Mouse (Mus musculus): Measurements from ENCODE around the gene Prm2. TPM values are rescaled to one million over a fixed set of nuclear protein-coding genes. Genes with fewer than 3 reads are reported as not detected.
"Not testable (repeated sequence)": the region's sequence is repeated elsewhere in the genome, so short reads cannot be mapped to it uniquely, and the experiment has no call there.

Gene Prm2
- polyA plus RNA-seq, 1 experiment from 2014 or later = not detected

GRCm38 (mm10) chr16:10802420-10802819 is 6.5 kb upstream of the Prm2 start:
- not testable (repeated sequence) for H3K4me1 ChIP-seq (ENCODE audit: control insufficient read depth, insufficient read depth, low read length); H3K4me3 ChIP-seq (ENCODE audit: low read depth, low read length); H3K4me2 ChIP-seq (replicated peaks; ENCODE audit: low read depth, low read length); H3K27ac ChIP-seq (ENCODE audit: low read length); H3K9me3 ChIP-seq (ENCODE audit: control insufficient read depth, low read depth, low read length); H3K9ac ChIP-seq (replicated peaks; ENCODE audit: low read depth, low read length); H3K36me3 ChIP-seq (ENCODE audit: control insufficient read depth, insufficient read depth, low read length); H3K27me3 ChIP-seq (ENCODE audit: control insufficient read depth, insufficient read depth, low read length)
- 72% methylated on average over 3 of the region's 3 CpGs for WGBS
- ATAC-seq (ENCODE audit: insufficient number of reproducible peaks, insufficient read depth, low FRiP score, low read depth) = peak; percentile 77

GRCm38 (mm10) chr16:10790702-10791101 is 5.2 kb downstream of the Prm2 start, which contains the start of gene Prm3:
Gene Prm3, minus strand, starts transcription at chr16:10790914.
- peaks cover 12% of the 10 kb centered on the region; the same call in 1 of the 2 replicates for H3K4me1 ChIP-seq (ENCODE audit: control insufficient read depth, insufficient read depth, low read length)
- no peak within 1 kb of the TSS for H3K4me3 ChIP-seq (ENCODE audit: low read depth, low read length)
- ATAC-seq (ENCODE audit: insufficient number of reproducible peaks, insufficient read depth, low FRiP score, low read depth) = no peak
- H3K4me2 ChIP-seq (replicated peaks; ENCODE audit: low read depth, low read length) = no peak within 1 kb of the TSS
- WGBS = 73% methylated on average over 9 of the region's 9 CpGs
- no peak within 1 kb of the TSS for H3K27ac ChIP-seq (ENCODE audit: low read length)
- H3K9me3 ChIP-seq (ENCODE audit: control insufficient read depth, low read depth, low read length) = no peaks in the 10 kb centered on the region
- no peak within 1 kb of the TSS for H3K9ac ChIP-seq (replicated peaks; ENCODE audit: low read depth, low read length)
- no peaks in the 10 kb centered on the region for H3K27me3 ChIP-seq (ENCODE audit: control insufficient read depth, insufficient read depth, low read length)
- H3K36me3 ChIP-seq (ENCODE audit: control insufficient read depth, insufficient read depth, low read length) = no peaks in the 10 kb centered on the region

GRCm38 (mm10) chr16:10788866-10789265 is 7.1 kb downstream of the Prm2 start:
- no peaks in the 10 kb centered on the region for H3K9me3 ChIP-seq (ENCODE audit: control insufficient read depth, low read depth, low read length)

GRCm38 (mm10) chr16:10788271-10788670 is 7.7 kb downstream of the Prm2 start, which contains the start of gene Tnp2:
Gene Tnp2, minus strand, starts transcription at chr16:10788660.
- Histone ChIP-seq H3K4me1 (ENCODE audit: control insufficient read depth, insufficient read depth, low read length) (peaks cover 12% of the 10 kb centered on the region; the same call in 1 of the 2 replicates), H3K4me3 (ENCODE audit: low read depth, low read length) (no peak within 1 kb of the TSS), H3K4me2 (replicated peaks; ENCODE audit: low read depth, low read length) (no peak within 1 kb of the TSS), H3K27me3 (ENCODE audit: control insufficient read depth, insufficient read depth, low read length) (no peaks in the 10 kb centered on the region), H3K36me3 (ENCODE audit: control insufficient read depth, insufficient read depth, low read length) (no peaks in the 10 kb centered on the region), H3K9ac (replicated peaks; ENCODE audit: low read depth, low read length) (no peak within 1 kb of the TSS), H3K27ac (ENCODE audit: low read length) (no peak within 1 kb of the TSS), H3K9me3 (ENCODE audit: control insufficient read depth, low read depth, low read length) (no peaks in the 10 kb centered on the region)
- 56% methylated on average over 16 of the region's 16 CpGs for WGBS
- ATAC-seq (ENCODE audit: insufficient number of reproducible peaks, insufficient read depth, low FRiP score, low read depth) = no peak

More at GRCm38 (mm10) chr16:10788866-10789265, 7.1 kb downstream of the Prm2 start:
- Histone ChIP-seq H3K27me3 (ENCODE audit: control insufficient read depth, insufficient read depth, low read length) (no peaks in the 10 kb centered on the region), H3K4me3 (ENCODE audit: low read depth, low read length) (no peak overlapping the region), H3K27ac (ENCODE audit: low read length) (no peak overlapping the region), H3K4me1 (ENCODE audit: control insufficient read depth, insufficient read depth, low read length) (peaks cover 12% of the 10 kb centered on the region; the same call in 1 of the 2 replicates), H3K9ac (replicated peaks; ENCODE audit: low read depth, low read length) (no peak overlapping the region), H3K36me3 (ENCODE audit: control insufficient read depth, insufficient read depth, low read length) (no peaks in the 10 kb centered on the region), H3K4me2 (replicated peaks; ENCODE audit: low read depth, low read length) (no peak overlapping the region)
- ATAC-seq (ENCODE audit: insufficient number of reproducible peaks, insufficient read depth, low FRiP score, low read depth) = no peak
- WGBS = 79% methylated on average over 4 of the region's 4 CpGs

GRCm38 (mm10) chr16:10787548-10788058 is 8.3 kb downstream of the Prm2 start:
- no peak overlapping the region for H3K4me3 ChIP-seq (ENCODE audit: low read depth, low read length)
- H3K9me3 ChIP-seq (ENCODE audit: control insufficient read depth, low read depth, low read length) = no peaks in the 10 kb centered on the region
- no peak overlapping the region for H3K9ac ChIP-seq (replicated peaks; ENCODE audit: low read depth, low read length)
- H3K36me3 ChIP-seq (ENCODE audit: control insufficient read depth, insufficient read depth, low read length) = 0 out of 2 replicates have a peak, but pooled peaks cover 3% of the 10 kb centered on the region
- peaks cover 19% of the 10 kb centered on the region for H3K4me1 ChIP-seq (ENCODE audit: control insufficient read depth, insufficient read depth, low read length)
- 75% methylated on average over 7 of the region's 7 CpGs for WGBS
- no peaks in the 10 kb centered on the region for H3K27me3 ChIP-seq (ENCODE audit: control insufficient read depth, insufficient read depth, low read length)
- H3K4me2 ChIP-seq (replicated peaks; ENCODE audit: low read depth, low read length) = no peak overlapping the region
- peak overlapping the region; percentile 99; the same call in 1 of the 2 replicates for H3K27ac ChIP-seq (ENCODE audit: low read length)
- no peak for ATAC-seq (ENCODE audit: insufficient number of reproducible peaks, insufficient read depth, low FRiP score, low read depth)

GRCm38 (mm10) chr16:10786782-10787547 is 9.0 kb downstream of the Prm2 start:
- Histone ChIP-seq H3K4me2 (replicated peaks; ENCODE audit: low read depth, low read length) (0 out of 2 replicates have a peak overlapping the region, but pooled peaks have one; percentile 95), H3K27me3 (ENCODE audit: control insufficient read depth, insufficient read depth, low read length) (no peaks in the 10 kb centered on the region), H3K27ac (ENCODE audit: low read length) (peak overlapping the region; percentile 99; the same call in 1 of the 2 replicates), H3K4me3 (ENCODE audit: low read depth, low read length) (no peak overlapping the region), H3K36me3 (ENCODE audit: control insufficient read depth, insufficient read depth, low read length) (0 out of 2 replicates have a peak, but pooled peaks cover 3% of the 10 kb centered on the region), H3K4me1 (ENCODE audit: control insufficient read depth, insufficient read depth, low read length) (peaks cover 25% of the 10 kb centered on the region), H3K9ac (replicated peaks; ENCODE audit: low read depth, low read length) (no peak overlapping the region), H3K9me3 (ENCODE audit: control insufficient read depth, low read depth, low read length) (no peaks in the 10 kb centered on the region)
- ATAC-seq (ENCODE audit: insufficient number of reproducible peaks, insufficient read depth, low FRiP score, low read depth) = no peak
- WGBS = 50% methylated on average over 4 of the region's 4 CpGs

GRCm38 (mm10) chr16:10786288-10786687 is 9.6 kb downstream of the Prm2 start:
- Histone ChIP-seq H3K4me2 (replicated peaks; ENCODE audit: low read depth, low read length) (peak overlapping the region; percentile 95), H3K4me3 (ENCODE audit: low read depth, low read length) (peak overlapping the region; percentile 52), H3K9me3 (ENCODE audit: control insufficient read depth, low read depth, low read length) (no peaks in the 10 kb centered on the region), H3K36me3 (ENCODE audit: control insufficient read depth, insufficient read depth, low read length) (0 out of 2 replicates have a peak, but pooled peaks cover 3% of the 10 kb centered on the region), H3K27me3 (ENCODE audit: control insufficient read depth, insufficient read depth, low read length) (no peaks in the 10 kb centered on the region), H3K9ac (replicated peaks; ENCODE audit: low read depth, low read length) (peak overlapping the region; percentile 77), H3K4me1 (ENCODE audit: control insufficient read depth, insufficient read depth, low read length) (peaks cover 32% of the 10 kb centered on the region), H3K27ac (ENCODE audit: low read length) (peak overlapping the region; percentile 99)
- peak; percentile 24 for ATAC-seq (ENCODE audit: insufficient number of reproducible peaks, insufficient read depth, low FRiP score, low read depth)
- WGBS = 3% methylated on average over 9 of the region's 9 CpGs

GRCm38 (mm10) chr16:10785371-10786231 is 10.3 kb downstream of the Prm2 start, which contains the start of gene Socs1:
Gene Socs1, minus strand, starts transcription at chr16:10785536.
- H3K27ac ChIP-seq (ENCODE audit: low read length) = peak within 1 kb of the TSS; percentile 99
- under 1% methylated on average over 58 of the region's 59 CpGs for WGBS
- ATAC-seq (ENCODE audit: insufficient number of reproducible peaks, insufficient read depth, low FRiP score, low read depth) = peak; percentile 83
- H3K36me3 ChIP-seq (ENCODE audit: control insufficient read depth, insufficient read depth, low read length) = 0 out of 2 replicates have a peak, but pooled peaks cover 3% of the 10 kb centered on the region
- no peaks in the 10 kb centered on the region for H3K27me3 ChIP-seq (ENCODE audit: control insufficient read depth, insufficient read depth, low read length)
- peaks cover 37% of the 10 kb centered on the region for H3K4me1 ChIP-seq (ENCODE audit: control insufficient read depth, insufficient read depth, low read length)
- H3K4me3 ChIP-seq (ENCODE audit: low read depth, low read length) = peak within 1 kb of the TSS; percentile 52
- H3K9ac ChIP-seq (replicated peaks; ENCODE audit: low read depth, low read length) = peak within 1 kb of the TSS; percentile 77
- no peaks in the 10 kb centered on the region for H3K9me3 ChIP-seq (ENCODE audit: control insufficient read depth, low read depth, low read length)
- peak within 1 kb of the TSS; percentile 95 for H3K4me2 ChIP-seq (replicated peaks; ENCODE audit: low read depth, low read length)

Measured in stomach, embryonic 14.5 days (tissue).